Mouse (Mus musculus) liver, embryonic 15.5 days (tissue): ENCODE measurements around the gene Olfr433. TPM values are rescaled to one million over a fixed set of nuclear protein-coding genes. Genes with fewer than 3 reads are reported as not detected.
"Not testable (repeated sequence)": the region's sequence is repeated elsewhere in the genome, so short reads cannot be mapped to it uniquely, and the experiment has no call there.

ENCODE experiments used
- ATAC-seq: fragments of 200-750 bp; cut with Nextera tagmentation; 2 replicates; pipeline ENCODE4 v1.8.0; 2017; ENCODE audit warnings: moderate number of reproducible peaks, mild to moderate bottlenecking, moderate library complexity; ENCODE audit not compliant: insufficient read depth
- H3K27ac ChIP-seq: fragments of 300-500 bp; sonication (generic); replicated peaks from 2 replicates; pipeline ENCODE4 v1.5.1; 2015; ENCODE audit warnings: mild to moderate bottlenecking, inconsistent platforms
- H3K27me3 ChIP-seq: fragments of 300-500 bp; sonication (generic); 2 replicates; pipeline ENCODE4 v1.6.1; 2015; ENCODE audit warnings: mild to moderate bottlenecking, inconsistent platforms
- H3K36me3 ChIP-seq: fragments of 300-500 bp; sonication (generic); replicated peaks from 2 replicates; pipeline ENCODE4 v1.6.1; 2015; ENCODE audit warnings: moderate library complexity, mild to moderate bottlenecking, inconsistent platforms
- H3K4me1 ChIP-seq: fragments of 300-500 bp; sonication (generic); replicated peaks from 2 replicates; pipeline ENCODE4 v1.6.1; 2015; ENCODE audit warnings: inconsistent platforms
- H3K4me2 ChIP-seq: fragments of 300-500 bp; sonication (generic); 2 replicates; pipeline ENCODE4 v1.6.1; 2015; ENCODE audit warnings: moderate library complexity, mild to moderate bottlenecking, inconsistent platforms
- H3K4me3 ChIP-seq: fragments of 300-500 bp; sonication (generic); replicated peaks from 2 replicates; pipeline ENCODE4 v1.5.1; 2015; ENCODE audit warnings: mild to moderate bottlenecking, inconsistent platforms
- H3K9ac ChIP-seq: fragments of 300-500 bp; sonication (generic); 2 replicates; pipeline ENCODE4 v1.6.1; 2015; ENCODE audit warnings: moderate library complexity, mild to moderate bottlenecking, inconsistent platforms
- H3K9me3 ChIP-seq: fragments of 300-500 bp; sonication (generic); replicated peaks from 2 replicates; pipeline ENCODE4 v1.6.1; 2016; ENCODE audit warnings: inconsistent platforms
- WGBS: fragments of 180-500 bp; shearing (Covaris S2); methylation state at CpG from one replicate; pipeline ENCODE4 v1.1.7; 2015; ENCODE audit warnings: mixed read lengths; ENCODE audit not compliant: insufficient replicate concordance; 5-methylcytosine and 5-hydroxymethylcytosine counted together
- polyA plus RNA-seq: library from polyadenylated mRNA; unstranded; fragments of >200 nt; fragmentation: Nextera tagmentation; extraction: Ambion mirVana; gene quantifications from 2 replicates; pipeline ENCODE4 v1.2.1, GENCODE M21; 2015

The Olfr433 gene
- polyA plus RNA-seq, 1 experiment from 2014 or later: 0.10 TPM

DNA sequence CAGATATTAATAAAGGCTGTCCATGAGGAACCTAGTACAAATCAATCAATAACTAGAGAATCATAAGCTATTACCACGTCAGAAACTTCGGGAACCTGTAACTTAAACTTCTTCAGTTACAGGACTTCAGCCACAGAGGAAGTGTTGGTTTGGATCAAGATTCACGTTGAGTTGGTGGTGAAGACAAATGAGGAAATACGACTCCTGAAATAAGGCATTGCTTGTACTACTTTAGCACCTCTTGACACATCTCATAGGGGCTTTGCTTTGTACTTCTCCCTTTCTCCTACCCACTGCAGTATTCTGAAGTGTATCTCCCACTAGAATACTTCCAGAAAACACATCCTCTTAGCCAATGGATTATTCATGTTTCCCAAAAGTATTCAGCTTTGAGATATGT, 8.9 kb downstream of the Olfr433 start:
- not testable (repeated sequence) for H3K9me3 ChIP-seq, H3K27ac ChIP-seq, ATAC-seq, H3K4me3 ChIP-seq, H3K36me3 ChIP-seq, H3K27me3 ChIP-seq, H3K4me1 ChIP-seq, H3K4me2 ChIP-seq, H3K9ac ChIP-seq
- 14% methylated on average over 4 of the region's 4 CpGs for WGBS

DNA sequence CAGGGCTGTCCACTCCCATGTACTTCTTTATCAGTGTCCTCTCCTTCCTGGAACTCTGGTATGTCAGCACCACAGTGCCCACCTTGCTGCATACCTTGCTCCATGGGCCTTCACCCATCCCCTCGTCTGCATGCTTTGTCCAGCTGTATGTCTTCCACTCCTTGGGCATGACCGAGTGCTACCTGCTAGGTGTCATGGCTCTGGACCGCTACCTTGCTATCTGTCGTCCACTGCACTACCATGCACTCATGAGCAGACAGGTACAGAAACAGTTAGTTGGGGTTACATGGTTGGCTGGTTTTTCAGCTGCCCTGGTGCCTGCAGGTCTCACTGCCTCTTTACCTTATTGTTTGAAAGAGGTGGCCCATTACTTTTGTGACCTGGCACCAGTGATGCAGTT, 10.0 kb downstream of the Olfr433 start:
- H3K4me3 ChIP-seq: no peak overlapping the region
- no peak overlapping the region for H3K9ac ChIP-seq
- H3K27ac ChIP-seq: no peak overlapping the region
- H3K4me1 ChIP-seq: no peaks in the 10 kb centered on the region
- ATAC-seq: no peak
- H3K9me3 ChIP-seq: no peaks in the 10 kb centered on the region
- H3K4me2 ChIP-seq: no peak overlapping the region
- no peaks in the 10 kb centered on the region for H3K27me3 ChIP-seq
- WGBS: 65% methylated on average over 4 of the region's 4 CpGs
- no peaks in the 10 kb centered on the region for H3K36me3 ChIP-seq

DNA sequence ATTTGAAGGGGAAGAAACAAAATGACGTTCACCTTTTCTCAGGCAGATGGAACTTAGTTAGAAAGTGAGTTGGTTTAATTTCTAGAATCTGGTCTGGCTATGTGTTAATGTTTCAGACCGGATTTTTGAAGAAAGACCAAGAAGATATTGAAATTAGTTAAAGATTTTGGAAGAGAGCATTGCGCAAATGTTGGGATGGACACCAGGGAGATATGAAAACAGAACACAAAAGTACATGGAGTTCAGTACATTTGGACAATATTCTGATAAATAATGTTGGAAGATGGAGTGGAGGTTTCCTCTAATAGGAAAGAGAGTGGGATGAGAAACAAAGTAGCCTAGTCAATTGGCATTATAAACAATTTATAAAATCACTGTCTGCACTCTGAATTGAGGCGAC, 11.0 kb downstream of the Olfr433 start:
- Histone ChIP-seq H3K4me3 (no peak overlapping the region), H3K27me3 (no peaks in the 10 kb centered on the region), H3K9me3 (no peaks in the 10 kb centered on the region), H3K27ac (no peak overlapping the region), H3K9ac (no peak overlapping the region), H3K4me1 (no peaks in the 10 kb centered on the region), H3K36me3 (no peaks in the 10 kb centered on the region), H3K4me2 (no peak overlapping the region)
- no peak for ATAC-seq
- 60% methylated on average over 4 of the region's 4 CpGs for WGBS

DNA sequence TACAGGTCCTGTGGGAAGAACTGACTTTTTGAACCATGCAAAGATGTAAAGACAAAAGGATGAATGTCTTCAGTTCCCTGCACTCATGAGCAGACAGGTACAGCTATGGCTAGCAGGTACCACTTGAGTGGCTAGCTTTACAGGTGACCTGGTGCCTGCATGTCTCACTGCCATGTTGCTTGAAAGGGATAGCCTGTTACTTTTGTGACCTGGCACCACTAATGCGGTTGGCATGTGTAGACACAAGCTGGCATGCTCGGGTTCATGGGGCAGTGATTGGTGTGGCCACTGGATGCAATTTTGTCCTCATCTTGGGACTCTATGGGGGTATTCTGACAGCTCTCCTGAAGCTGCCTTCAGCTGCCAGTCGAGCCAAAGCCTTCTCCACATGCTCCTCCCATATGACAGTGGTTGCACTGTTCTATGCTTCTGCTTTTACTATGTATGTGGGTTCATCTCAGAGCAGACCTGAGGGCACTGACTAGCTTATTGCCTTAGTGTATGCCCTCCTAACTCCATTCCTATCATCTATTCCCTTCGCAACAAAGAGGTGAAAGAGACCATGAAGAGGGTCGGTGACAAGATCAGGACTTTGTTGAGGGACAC, 11.5 kb downstream of the Olfr433 start:
- H3K36me3 ChIP-seq: no peaks in the 10 kb centered on the region
- no peak overlapping the region for H3K27ac ChIP-seq
- H3K27me3 ChIP-seq: no peaks in the 10 kb centered on the region
- no peak for ATAC-seq
- 54% methylated on average over 5 of the region's 5 CpGs for WGBS
- H3K9ac ChIP-seq: no peak overlapping the region
- H3K9me3 ChIP-seq: no peaks in the 10 kb centered on the region
- H3K4me3 ChIP-seq: no peak overlapping the region
- H3K4me1 ChIP-seq: no peaks in the 10 kb centered on the region
- H3K4me2 ChIP-seq: no peak overlapping the region

DNA sequence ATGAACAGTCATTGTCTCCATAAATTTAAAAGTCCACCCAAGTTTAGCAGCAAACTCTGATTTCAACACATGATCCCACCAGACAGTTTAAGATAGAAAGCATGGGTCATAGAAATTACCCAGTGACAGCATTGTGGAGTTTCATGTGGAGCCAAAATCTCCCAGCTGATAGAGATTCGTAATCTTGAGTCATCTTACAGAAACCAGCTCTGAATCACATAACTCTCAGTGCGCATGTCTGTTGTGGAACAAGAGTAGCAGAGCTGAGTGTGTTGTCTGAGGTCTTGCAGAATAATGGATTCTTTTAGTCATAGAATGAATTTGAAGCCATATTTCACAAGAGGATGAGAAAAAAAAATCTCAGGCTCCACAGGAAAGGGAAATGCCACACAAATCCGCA, 12.5 kb downstream of the Olfr433 start:
- Histone ChIP-seq H3K4me1 (no peaks in the 10 kb centered on the region), H3K27ac (no peak overlapping the region), H3K4me2 (no peak overlapping the region), H3K27me3 (no peaks in the 10 kb centered on the region), H3K4me3 (no peak overlapping the region), H3K9ac (no peak overlapping the region), H3K9me3 (no peaks in the 10 kb centered on the region), H3K36me3 (no peaks in the 10 kb centered on the region)
- ATAC-seq: no peak
- WGBS: 57% methylated on average over 3 of the region's 3 CpGs

DNA sequence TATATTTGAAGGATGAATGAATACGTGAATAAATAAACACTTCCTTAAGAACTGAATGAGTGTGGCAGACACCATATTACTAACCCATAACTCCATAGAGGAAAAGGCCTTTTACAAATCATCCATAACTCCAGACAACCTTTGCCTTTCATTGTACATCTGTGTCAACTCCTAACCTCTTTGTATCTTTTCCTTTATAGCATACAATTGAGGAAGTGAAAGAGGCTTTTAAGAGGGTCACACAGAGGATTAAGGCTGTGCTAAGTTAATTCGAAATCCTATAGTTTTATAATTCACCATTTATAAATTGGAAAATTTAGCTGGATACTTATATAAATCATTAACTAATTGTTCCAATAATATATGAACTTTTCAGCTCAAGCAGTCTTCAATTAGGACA, 14.7 kb downstream of the Olfr433 start:
- 56% methylated on average over 2 of the region's 2 CpGs for WGBS
- Histone ChIP-seq H3K27ac (no peak overlapping the region), H3K9me3 (no peaks in the 10 kb centered on the region), H3K4me2 (no peak overlapping the region), H3K4me3 (no peak overlapping the region), H3K4me1 (no peaks in the 10 kb centered on the region), H3K36me3 (no peaks in the 10 kb centered on the region), H3K9ac (no peak overlapping the region), H3K27me3 (no peaks in the 10 kb centered on the region)
- ATAC-seq: no peak

DNA sequence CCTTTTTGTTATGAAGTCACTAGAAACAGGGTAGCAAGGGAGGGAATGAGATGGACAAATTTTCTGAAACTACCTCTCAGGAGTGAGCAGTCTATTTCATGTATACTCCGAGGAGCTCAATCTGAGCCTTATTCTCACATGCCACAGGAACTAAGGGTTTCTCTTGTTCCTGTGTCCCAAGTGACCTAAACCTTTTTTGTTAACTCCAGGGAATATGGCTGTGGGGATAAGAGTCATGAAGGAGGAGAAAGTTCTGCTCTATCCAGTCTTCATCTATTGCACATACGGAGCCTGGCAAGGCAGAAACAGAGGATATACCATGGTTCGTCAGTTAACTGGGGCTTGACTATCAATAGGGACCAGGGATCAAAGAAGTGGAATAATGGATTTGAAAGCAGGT, 25.8 kb downstream of the Olfr433 start, which contains the start of gene Olfr430:
Olfr430 (plus strand) TSS at position 301 of the 400 bp plus-strand sequence.
- no peaks in the 10 kb centered on the region for H3K9me3 ChIP-seq
- no peak within 1 kb of the TSS for H3K27ac ChIP-seq
- H3K9ac ChIP-seq: no peak within 1 kb of the TSS
- no peaks in the 10 kb centered on the region for H3K27me3 ChIP-seq
- H3K4me3 ChIP-seq: no peak within 1 kb of the TSS
- no peak for ATAC-seq
- WGBS: 68% methylated on average over 3 of the region's 3 CpGs
- H3K36me3 ChIP-seq: no peaks in the 10 kb centered on the region
- H3K4me1 ChIP-seq: no peaks in the 10 kb centered on the region
- no peak within 1 kb of the TSS for H3K4me2 ChIP-seq

DNA sequence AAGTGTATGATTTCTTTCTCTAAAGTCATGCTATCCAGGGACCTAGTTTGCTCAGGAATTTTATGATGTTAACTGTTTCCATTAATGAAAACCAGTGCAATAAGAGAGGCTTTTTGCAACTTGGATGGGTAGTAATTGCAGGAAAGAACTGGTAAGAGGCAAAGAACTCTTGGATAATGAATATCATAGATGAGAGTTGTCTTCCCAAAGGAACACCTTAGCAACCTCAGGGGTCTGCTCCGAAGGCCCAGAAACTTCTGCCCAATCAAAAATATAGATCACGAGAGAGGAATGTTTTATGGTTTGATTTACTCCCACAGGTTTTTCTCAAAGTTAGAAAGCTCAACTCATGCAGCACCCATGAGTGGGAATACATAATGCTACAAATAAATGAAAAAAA, 43.5 kb downstream of the Olfr433 start, which contains the start of gene Olfr429:
Olfr429 (plus strand) TSS at position 301 of the 400 bp plus-strand sequence.
- H3K27me3 ChIP-seq: no peaks in the 10 kb centered on the region
- H3K27ac ChIP-seq: no peak within 1 kb of the TSS
- H3K4me3 ChIP-seq: no peak within 1 kb of the TSS
- no peaks in the 10 kb centered on the region for H3K36me3 ChIP-seq
- H3K9me3 ChIP-seq: no peaks in the 10 kb centered on the region
- no peak within 1 kb of the TSS for H3K4me2 ChIP-seq
- no peaks in the 10 kb centered on the region for H3K4me1 ChIP-seq
- no peak within 1 kb of the TSS for H3K9ac ChIP-seq
- WGBS: 67% methylated on average over 2 of the region's 2 CpGs
- ATAC-seq: no peak

Other genes starting within 250 kb of the Olfr433 start
- gene Ifi211, start 127.7 kb upstream of the Olfr433 start, polyA plus RNA-seq: 1.9 and 3.1 TPM in 2 replicates
- 3.5 and 4.7 TPM in 2 replicates for gene Mndal, start 98.2 kb upstream of the Olfr433 start, polyA plus RNA-seq
- gene Ifi203, start 98.0 kb upstream of the Olfr433 start, polyA plus RNA-seq: 2.0 and 3.0 TPM in 2 replicates
- gene Ifi202b, start 58.0 kb upstream of the Olfr433 start, polyA plus RNA-seq: not detected in 2 replicates
- 0.84 and 0.88 TPM in 2 replicates for gene Ifi205, start 8.9 kb upstream of the Olfr433 start, polyA plus RNA-seq
- not detected in 2 replicates for gene Olfr432, start 8.5 kb downstream of the Olfr433 start, polyA plus RNA-seq
- not detected in 2 replicates for gene Olfr430, start 25.9 kb downstream of the Olfr433 start, polyA plus RNA-seq
- not detected in 2 replicates for gene Olfr429, start 43.6 kb downstream of the Olfr433 start, polyA plus RNA-seq
- gene Olfr427, start 56.2 kb downstream of the Olfr433 start, polyA plus RNA-seq: not detected in 2 replicates
- not detected in 2 replicates for gene Olfr231, start 80.5 kb downstream of the Olfr433 start, polyA plus RNA-seq
- gene Olfr424, start 90.8 kb downstream of the Olfr433 start, polyA plus RNA-seq: not detected in 2 replicates
- 0.58 and 0.59 TPM in 2 replicates for gene Olfr420, start 114.9 kb downstream of the Olfr433 start, polyA plus RNA-seq
- gene Spta1, start 132.1 kb downstream of the Olfr433 start, polyA plus RNA-seq: 32.8 and 35.8 TPM in 2 replicates
- 0.06 and 0.12 TPM in 2 replicates for gene Olfr419, start 211.4 kb downstream of the Olfr433 start, polyA plus RNA-seq